Mouse (Mus musculus) midbrain, embryonic 13.5 days (tissue): ENCODE data around the gene Asxl1. TPM values are rescaled to one million over a fixed set of nuclear protein-coding genes. Genes with fewer than 3 reads are reported as not detected.

Experiments
- ATAC-seq: fragments of 200-750 bp; cut with Nextera tagmentation; 2 replicates; pipeline ENCODE4 v1.8.0; 2017; ENCODE audit warnings: mild to moderate bottlenecking, moderate TSS enrichment, moderate library complexity
- H3K27ac ChIP-seq: fragments of 300-500 bp; sonication (generic); 2 replicates; pipeline ENCODE4 v1.5.1; 2015; ENCODE audit warnings: inconsistent platforms, mild to moderate bottlenecking, moderate library complexity
- H3K27me3 ChIP-seq: fragments of 300-500 bp; sonication (generic); 2 replicates; pipeline ENCODE4 v1.6.1; 2015; ENCODE audit warnings: mild to moderate bottlenecking, inconsistent platforms
- H3K36me3 ChIP-seq: fragments of 300-500 bp; sonication (generic); 2 replicates; pipeline ENCODE4 v1.6.1; 2015; ENCODE audit warnings: mild to moderate bottlenecking, inconsistent platforms
- H3K4me1 ChIP-seq: fragments of 300-500 bp; sonication (generic); replicated peaks from 2 replicates; pipeline ENCODE4 v1.6.1; 2015; ENCODE audit warnings: inconsistent platforms
- H3K4me2 ChIP-seq: fragments of 300-500 bp; sonication (generic); replicated peaks from 2 replicates; pipeline ENCODE4 v1.6.1; 2015; ENCODE audit warnings: moderate library complexity, mild to moderate bottlenecking, inconsistent platforms
- H3K4me3 ChIP-seq: fragments of 300-500 bp; sonication (generic); replicated peaks from 2 replicates; pipeline ENCODE4 v1.5.1; 2015; ENCODE audit warnings: mild to moderate bottlenecking, inconsistent platforms
- H3K9ac ChIP-seq: fragments of 300-500 bp; sonication (generic); replicated peaks from 2 replicates; pipeline ENCODE4 v1.6.1; 2015; ENCODE audit warnings: mild to moderate bottlenecking, inconsistent platforms
- H3K9me3 ChIP-seq: fragments of 300-500 bp; sonication (generic); 2 replicates; pipeline ENCODE4 v1.6.1; 2016; ENCODE audit warnings: mild to moderate bottlenecking, inconsistent platforms
- WGBS: fragments of 180-500 bp; shearing (Covaris S2); methylation state at CpG from one replicate; pipeline ENCODE4 v1.1.7; 2015; 5-methylcytosine and 5-hydroxymethylcytosine counted together
- polyA plus RNA-seq: library from polyadenylated mRNA; unstranded; fragments of >200 nt; fragmentation: Nextera tagmentation; extraction: Ambion mirVana; gene quantifications from 2 replicates; pipeline ENCODE4 v1.2.1, GENCODE M21; 2015

Asxl1 gene
- polyA plus RNA-seq, 1 experiment from 2014 or later, result 10.4 TPM

DNA sequence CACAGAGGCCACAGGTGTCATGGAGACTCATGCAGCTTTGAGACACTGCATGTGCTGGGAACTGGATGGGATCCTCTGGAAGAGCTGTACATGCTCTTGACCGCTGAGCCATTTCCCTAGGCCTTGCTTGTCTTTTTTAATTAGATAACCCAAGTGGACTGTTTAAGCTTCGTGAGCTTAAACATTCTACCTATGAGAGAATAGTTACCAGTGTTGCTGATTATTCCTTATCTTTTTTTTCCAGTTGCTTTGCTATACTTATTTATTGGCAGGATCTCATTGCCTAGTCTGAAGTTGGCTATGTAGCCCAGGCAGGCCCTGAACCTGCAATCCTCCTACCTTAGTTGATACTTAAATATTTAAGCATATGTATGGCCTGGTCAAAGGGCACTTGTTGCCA, 44.2 kb downstream of the Asxl1 start:
- 92% methylated on average over 2 of the region's 2 CpGs for WGBS

DNA sequence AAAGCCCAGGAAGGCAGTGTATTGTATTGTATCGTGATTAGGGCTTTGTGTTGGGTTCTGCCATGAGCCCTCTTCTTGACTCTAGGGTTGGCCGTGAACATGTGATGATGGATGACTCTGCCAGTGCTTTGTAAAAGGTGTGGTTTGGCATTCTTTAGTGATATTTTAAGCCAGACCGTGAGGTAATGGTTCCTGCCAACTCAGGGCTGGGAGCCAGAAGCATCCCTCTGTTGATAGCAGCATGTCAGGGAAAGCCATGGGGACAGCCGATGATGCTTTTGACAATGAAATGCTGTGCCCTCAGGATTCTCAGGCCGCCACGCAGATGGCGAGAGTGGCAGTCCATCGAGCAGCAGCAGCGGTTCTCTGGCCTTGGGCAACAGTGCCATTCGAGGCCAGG, 47.4 kb downstream of the Asxl1 start:
- H3K4me2 ChIP-seq, result no peak overlapping the region
- no peaks in the 10 kb centered on the region for H3K27me3 ChIP-seq
- peaks cover 67% of the 10 kb centered on the region for H3K36me3 ChIP-seq
- H3K9ac ChIP-seq, result no peak overlapping the region
- H3K27ac ChIP-seq, result no peak overlapping the region
- WGBS, result 95% methylated on average over 10 of the region's 10 CpGs
- H3K9me3 ChIP-seq, result 0 out of 2 replicates have a peak, but pooled peaks cover 6% of the 10 kb centered on the region
- no peak for ATAC-seq
- no peaks in the 10 kb centered on the region for H3K4me1 ChIP-seq
- H3K4me3 ChIP-seq, result no peak overlapping the region

More for the DNA sequence above, 44.2 kb downstream of the Asxl1 start:
- H3K27me3 ChIP-seq, result no peaks in the 10 kb centered on the region
- H3K4me2 ChIP-seq, result no peak overlapping the region
- no peak overlapping the region for H3K27ac ChIP-seq
- ATAC-seq, result no peak
- H3K9me3 ChIP-seq, result 0 out of 2 replicates have a peak, but pooled peaks cover 5% of the 10 kb centered on the region
- no peak overlapping the region for H3K9ac ChIP-seq
- peaks cover 52% of the 10 kb centered on the region for H3K36me3 ChIP-seq
- H3K4me1 ChIP-seq, result no peaks in the 10 kb centered on the region
- H3K4me3 ChIP-seq, result no peak overlapping the region

DNA sequence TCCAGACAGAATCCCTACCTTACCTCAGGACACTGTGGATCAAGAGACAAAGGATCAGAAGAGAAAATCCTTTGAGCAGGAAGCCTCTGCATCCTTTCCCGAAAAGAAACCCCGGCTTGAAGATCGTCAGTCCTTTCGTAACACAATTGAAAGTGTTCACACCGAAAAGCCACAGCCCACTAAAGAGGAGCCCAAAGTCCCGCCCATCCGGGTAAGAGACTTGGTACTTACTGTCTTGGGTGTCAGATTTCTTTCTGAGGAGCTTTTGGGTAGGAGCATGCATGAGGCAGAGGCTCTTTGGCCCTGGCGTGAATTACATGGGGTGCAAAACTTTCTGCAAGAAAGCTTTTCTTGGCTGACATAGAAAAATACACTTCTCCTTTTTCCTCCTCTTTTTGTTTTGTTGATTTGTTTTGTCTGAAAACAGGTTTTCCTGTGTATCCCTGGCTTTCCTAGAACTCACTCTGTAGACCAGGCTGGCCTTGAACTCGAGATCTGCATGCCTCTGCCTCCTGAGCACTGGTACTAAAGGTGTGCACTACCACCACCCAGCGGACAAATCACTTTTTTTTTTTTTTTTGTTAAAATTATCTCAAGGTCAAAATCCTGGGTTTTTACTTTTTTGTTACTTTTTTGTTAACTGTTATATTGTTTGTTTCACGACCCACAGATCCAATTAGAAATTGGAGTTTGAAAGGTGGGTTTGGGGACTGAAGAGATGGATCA, 52.3 kb downstream of the Asxl1 start:
- H3K9me3 ChIP-seq, result 0 out of 2 replicates have a peak, but pooled peaks cover 6% of the 10 kb centered on the region
- no peaks in the 10 kb centered on the region for H3K27me3 ChIP-seq
- H3K4me2 ChIP-seq, result no peak overlapping the region
- H3K27ac ChIP-seq, result no peak overlapping the region
- no peak overlapping the region for H3K9ac ChIP-seq
- 95% methylated on average over 11 of the region's 11 CpGs for WGBS
- no peak for ATAC-seq
- H3K4me1 ChIP-seq, result no peaks in the 10 kb centered on the region
- H3K36me3 ChIP-seq, result peaks cover 96% of the 10 kb centered on the region
- H3K4me3 ChIP-seq, result no peak overlapping the region

DNA sequence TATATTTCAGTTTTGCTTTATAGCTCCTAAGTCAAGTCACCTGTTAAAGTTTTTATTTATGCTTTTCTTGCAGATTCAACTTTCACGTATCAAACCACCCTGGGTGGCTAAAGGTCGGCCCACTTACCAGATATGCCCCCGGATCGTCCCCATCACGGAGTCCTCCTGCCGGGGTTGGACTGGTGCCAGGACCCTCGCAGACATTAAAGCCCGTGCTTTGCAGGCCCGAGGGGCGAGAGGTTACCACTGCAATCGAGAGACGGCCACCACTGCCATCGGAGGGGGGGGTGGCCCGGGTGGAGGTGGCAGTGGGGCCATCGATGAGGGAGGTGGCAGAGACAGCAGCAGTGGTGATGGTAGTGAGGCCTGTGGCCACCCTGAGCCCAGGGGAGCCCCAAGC, 53.5 kb downstream of the Asxl1 start:
- Histone ChIP-seq H3K4me1 (no peaks in the 10 kb centered on the region), H3K27me3 (no peaks in the 10 kb centered on the region), H3K9ac (no peak overlapping the region), H3K27ac (no peak overlapping the region), H3K9me3 (0 out of 2 replicates have a peak, but pooled peaks cover 3% of the 10 kb centered on the region), H3K4me3 (no peak overlapping the region), H3K36me3 (peaks cover 84% of the 10 kb centered on the region), H3K4me2 (no peak overlapping the region)
- WGBS, result 86% methylated on average over 15 of the region's 15 CpGs
- no peak for ATAC-seq

DNA sequence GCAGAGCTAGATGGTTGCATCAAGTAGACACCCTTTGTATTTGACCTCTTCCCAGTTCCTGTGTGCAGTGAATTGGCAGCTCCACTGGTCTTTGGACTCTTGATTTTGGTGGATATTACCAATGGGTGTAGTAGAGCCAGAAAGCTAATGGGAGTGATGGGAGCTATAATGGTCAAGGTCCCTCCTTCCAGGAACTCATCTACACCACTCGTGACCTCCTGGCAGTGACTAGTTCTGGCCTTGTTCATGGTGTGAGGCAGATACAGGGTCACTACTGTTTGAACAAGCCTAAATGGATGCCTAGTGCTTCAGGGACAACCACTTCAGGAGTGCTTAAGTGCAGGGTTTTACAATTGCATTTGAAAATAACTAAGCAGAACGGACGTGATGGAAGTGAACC, 58.4 kb downstream of the Asxl1 start:
- no peaks in the 10 kb centered on the region for H3K27me3 ChIP-seq
- no peak overlapping the region for H3K27ac ChIP-seq
- ATAC-seq, result no peak
- no peak overlapping the region for H3K4me3 ChIP-seq
- H3K4me2 ChIP-seq, result no peak overlapping the region
- 90% methylated on average over 3 of the region's 3 CpGs for WGBS
- H3K9ac ChIP-seq, result no peak overlapping the region
- no peaks in the 10 kb centered on the region for H3K9me3 ChIP-seq
- peaks cover 70% of the 10 kb centered on the region for H3K36me3 ChIP-seq
- H3K4me1 ChIP-seq, result no peaks in the 10 kb centered on the region

DNA sequence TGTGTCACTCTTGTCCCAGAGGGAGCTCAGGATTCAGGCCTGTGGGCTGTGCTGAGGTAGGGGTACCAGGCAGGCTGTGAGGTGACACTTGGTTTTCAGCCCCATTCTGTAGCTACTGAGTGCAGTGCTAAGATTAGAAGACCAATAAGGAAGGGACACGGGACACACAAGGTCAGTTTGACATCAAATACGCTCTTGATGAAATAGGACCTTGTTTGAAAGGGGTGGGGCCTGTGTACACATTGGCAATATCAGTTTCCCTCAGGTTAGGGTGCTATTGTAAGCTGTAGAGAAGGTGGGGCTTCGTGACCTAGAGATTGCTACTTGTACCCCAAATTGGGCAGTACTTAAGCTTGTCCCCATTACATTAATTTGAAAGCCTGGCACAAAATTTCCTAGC, 59.3 kb downstream of the Asxl1 start:
- Histone ChIP-seq H3K9me3 (no peaks in the 10 kb centered on the region), H3K4me1 (no peaks in the 10 kb centered on the region), H3K27me3 (no peaks in the 10 kb centered on the region), H3K4me3 (no peak overlapping the region), H3K4me2 (no peak overlapping the region), H3K9ac (no peak overlapping the region), H3K27ac (no peak overlapping the region), H3K36me3 (peaks cover 70% of the 10 kb centered on the region)
- WGBS, result 95% methylated on average over 3 of the region's 3 CpGs
- no peak for ATAC-seq

DNA sequence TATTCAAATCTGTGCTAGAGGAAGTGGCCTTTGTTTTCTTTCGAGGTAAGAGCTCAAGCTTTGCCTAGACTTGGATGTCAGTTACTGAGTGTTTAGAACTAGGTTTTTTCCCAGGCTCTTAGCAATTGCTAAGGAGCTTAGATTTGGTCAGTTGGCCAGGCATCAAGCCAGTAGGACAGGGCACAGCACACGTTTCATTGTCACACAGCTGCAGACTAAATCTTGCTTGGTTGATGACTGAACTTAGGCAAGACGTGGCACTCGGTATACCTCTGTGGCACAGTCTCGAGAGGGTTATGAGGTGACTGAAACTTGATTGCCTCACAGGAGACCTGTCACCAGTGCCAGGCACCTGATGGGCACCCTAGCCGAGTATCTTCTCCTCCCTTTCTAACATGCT, 61.3 kb downstream of the Asxl1 start:
- Histone ChIP-seq H3K9me3 (no peaks in the 10 kb centered on the region), H3K4me2 (no peak overlapping the region), H3K9ac (no peak overlapping the region), H3K4me3 (no peak overlapping the region), H3K4me1 (no peaks in the 10 kb centered on the region), H3K27me3 (no peaks in the 10 kb centered on the region), H3K27ac (0 out of 2 replicates have a peak overlapping the region, but pooled peaks have one; percentile 19), H3K36me3 (peaks cover 70% of the 10 kb centered on the region)
- WGBS, result 79% methylated on average over 6 of the region's 6 CpGs
- no peak for ATAC-seq

DNA sequence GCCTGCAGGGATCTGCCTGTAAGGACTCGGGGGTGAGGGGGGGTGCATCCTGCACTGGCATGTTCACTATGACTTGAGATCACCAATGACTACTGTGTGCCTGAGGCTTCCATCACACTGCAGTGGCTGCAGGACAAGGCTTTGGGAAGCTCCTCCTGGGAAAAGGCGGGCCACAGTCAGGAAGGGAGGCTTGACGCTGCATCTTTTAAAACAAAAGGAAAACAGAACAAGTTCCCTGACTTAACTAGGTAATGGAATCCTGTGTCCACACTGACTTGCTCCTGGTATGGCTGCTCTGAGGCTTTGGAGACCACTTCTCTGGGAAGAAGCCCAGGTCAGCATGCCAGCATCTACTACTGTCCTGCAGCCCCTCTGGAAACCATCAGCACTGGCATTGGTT, 63.3 kb downstream of the Asxl1 start:
- no peak overlapping the region for H3K27ac ChIP-seq

DNA sequence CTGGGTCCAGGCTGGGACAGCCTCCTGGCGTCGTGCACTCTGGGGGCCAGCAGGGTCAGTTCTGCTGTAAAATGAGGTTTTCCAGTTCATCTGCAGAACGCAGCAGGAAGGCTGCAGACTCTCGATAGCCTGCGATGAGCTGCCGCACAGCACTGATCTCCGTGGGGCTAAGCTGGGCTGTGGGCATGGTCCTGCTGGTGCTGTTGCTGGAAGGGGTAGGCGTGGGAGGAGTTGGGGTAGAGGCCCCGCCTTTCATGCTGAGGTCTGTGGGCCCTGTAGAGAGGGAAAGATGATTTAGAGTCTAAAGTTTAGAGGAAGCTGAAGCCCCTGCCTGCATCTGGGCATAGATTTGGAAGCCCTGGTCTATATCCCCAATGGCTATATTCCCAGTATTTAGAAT, 65.9 kb downstream of the Asxl1 start:
- Histone ChIP-seq H3K9me3 (no peaks in the 10 kb centered on the region), H3K27me3 (no peaks in the 10 kb centered on the region), H3K4me1 (no peaks in the 10 kb centered on the region), H3K27ac (no peak overlapping the region), H3K4me2 (no peak overlapping the region), H3K4me3 (no peak overlapping the region), H3K36me3 (peaks cover 96% of the 10 kb centered on the region), H3K9ac (no peak overlapping the region)
- 75% methylated on average over 9 of the region's 9 CpGs for WGBS
- ATAC-seq, result no peak

More for the DNA sequence above, 63.3 kb downstream of the Asxl1 start:
- H3K27me3 ChIP-seq, result no peaks in the 10 kb centered on the region
- WGBS, result 86% methylated on average over 3 of the region's 3 CpGs
- ATAC-seq, result no peak
- no peaks in the 10 kb centered on the region for H3K9me3 ChIP-seq
- H3K9ac ChIP-seq, result no peak overlapping the region
- peaks cover 84% of the 10 kb centered on the region for H3K36me3 ChIP-seq
- no peak overlapping the region for H3K4me3 ChIP-seq
- H3K4me2 ChIP-seq, result no peak overlapping the region
- H3K4me1 ChIP-seq, result no peaks in the 10 kb centered on the region

DNA sequence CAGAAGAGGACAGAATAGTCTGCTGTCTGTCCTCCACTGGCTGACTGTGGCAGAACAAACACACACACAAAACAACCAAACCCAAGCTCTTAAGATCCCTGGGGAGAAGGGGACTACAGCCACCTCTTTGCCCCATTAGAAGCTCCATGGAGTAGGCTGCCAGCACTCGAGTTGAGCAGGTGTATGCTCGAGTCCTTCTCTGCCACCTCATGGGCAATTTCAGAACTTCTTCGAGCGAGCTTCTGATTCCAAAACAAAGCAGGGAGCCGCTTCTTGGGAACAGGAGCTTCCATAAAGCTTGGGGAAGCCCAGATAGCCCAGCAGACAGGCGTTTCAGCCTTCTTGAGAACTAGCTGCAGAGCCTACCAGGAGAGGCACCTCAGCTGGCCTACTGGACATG, 66.9 kb downstream of the Asxl1 start:
- H3K9me3 ChIP-seq, result no peaks in the 10 kb centered on the region
- H3K4me1 ChIP-seq, result no peaks in the 10 kb centered on the region
- H3K27ac ChIP-seq, result no peak overlapping the region
- no peak overlapping the region for H3K4me3 ChIP-seq
- peaks cover 98% of the 10 kb centered on the region for H3K36me3 ChIP-seq
- WGBS, result 61% methylated on average over 6 of the region's 6 CpGs
- H3K4me2 ChIP-seq, result no peak overlapping the region
- no peak overlapping the region for H3K9ac ChIP-seq
- H3K27me3 ChIP-seq, result no peaks in the 10 kb centered on the region
- no peak for ATAC-seq

DNA sequence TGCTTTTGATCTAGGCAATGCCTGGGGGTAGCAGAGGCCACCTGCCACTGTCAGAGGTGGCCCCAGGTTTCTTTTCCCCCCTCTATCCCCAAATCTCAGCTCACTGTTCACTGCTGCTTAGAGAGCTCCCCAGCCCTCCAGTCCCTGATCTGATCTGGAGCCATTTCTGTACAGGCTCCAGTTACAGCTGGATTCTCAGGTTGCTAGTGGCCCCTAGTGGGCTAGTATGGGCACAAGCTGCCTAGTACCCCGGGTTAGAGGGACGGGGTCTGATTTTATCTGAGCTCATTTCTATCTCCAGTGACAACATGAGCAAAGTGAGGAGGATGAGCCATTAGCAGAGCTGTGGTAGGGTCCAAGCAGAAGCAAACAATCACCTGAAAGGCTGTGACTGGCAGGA, 69.0 kb downstream of the Asxl1 start:
- Histone ChIP-seq H3K36me3 (peaks cover 100% of the 10 kb centered on the region), H3K9ac (no peak overlapping the region), H3K4me3 (no peak overlapping the region), H3K27ac (peak overlapping the region; percentile 26; the same call in 1 of the 2 replicates), H3K4me2 (no peak overlapping the region), H3K4me1 (no peaks in the 10 kb centered on the region), H3K27me3 (no peaks in the 10 kb centered on the region), H3K9me3 (no peaks in the 10 kb centered on the region)
- WGBS, result 38% methylated on average over 2 of the region's 2 CpGs
- peak; percentile 41; the same call in 1 of the 2 replicates for ATAC-seq

DNA sequence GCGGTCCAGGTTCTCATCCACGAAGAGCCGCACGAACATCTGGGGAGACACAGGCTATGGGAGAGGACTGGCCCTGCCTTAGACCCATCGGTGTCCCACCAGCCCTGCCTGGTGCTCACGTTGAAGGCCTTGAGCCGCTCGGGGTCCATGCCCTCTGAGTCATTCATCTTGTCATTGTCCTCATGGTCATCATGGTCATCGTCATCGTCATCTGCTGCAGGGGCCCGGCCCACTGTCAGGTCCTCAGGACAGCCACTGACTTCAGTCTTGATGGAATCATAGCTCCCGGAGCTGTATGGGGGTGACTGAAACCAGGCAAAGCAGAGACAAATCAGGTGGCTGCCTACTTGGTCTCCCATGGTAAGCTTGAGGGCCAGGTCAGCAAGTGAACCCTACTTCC, 72.2 kb downstream of the Asxl1 start:
- Histone ChIP-seq H3K9me3 (no peaks in the 10 kb centered on the region), H3K4me3 (no peak overlapping the region), H3K27ac (no peak overlapping the region), H3K27me3 (no peaks in the 10 kb centered on the region), H3K36me3 (peaks cover 83% of the 10 kb centered on the region), H3K4me1 (peaks cover 11% of the 10 kb centered on the region), H3K9ac (no peak overlapping the region), H3K4me2 (no peak overlapping the region)
- whole genome bisulfite sequencing, result 96% methylated on average over 12 of the region's 12 CpGs
- ATAC-seq, result no peak

DNA sequence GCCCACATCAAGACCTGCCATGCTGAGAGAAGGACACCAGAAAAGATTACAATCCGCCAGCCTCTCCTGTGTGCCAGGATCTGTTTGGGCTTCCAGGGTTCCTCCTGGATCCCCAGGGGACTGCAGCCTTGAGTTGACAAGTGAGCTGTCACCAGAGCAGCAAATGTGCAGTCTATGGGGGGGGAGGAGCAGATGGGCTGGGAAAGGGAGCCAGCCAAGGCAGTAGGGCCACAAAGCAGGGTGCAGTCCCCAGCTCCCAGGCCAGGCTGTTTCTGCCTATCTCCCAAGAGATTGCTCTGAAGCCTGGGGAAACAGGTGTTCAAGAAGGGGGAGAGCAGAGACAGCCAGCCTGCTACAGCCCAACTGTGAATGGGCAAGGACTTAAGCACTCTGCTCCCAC, 72.8 kb downstream of the Asxl1 start:
- no peaks in the 10 kb centered on the region for H3K9me3 ChIP-seq
- H3K36me3 ChIP-seq, result peaks cover 82% of the 10 kb centered on the region
- no peak overlapping the region for H3K4me2 ChIP-seq
- no peak overlapping the region for H3K4me3 ChIP-seq
- no peaks in the 10 kb centered on the region for H3K27me3 ChIP-seq
- H3K4me1 ChIP-seq, result peaks cover 16% of the 10 kb centered on the region
- no peak overlapping the region for H3K9ac ChIP-seq
- 91% methylated on average over 1 of the region's 1 CpGs for WGBS
- no peak for ATAC-seq
- H3K27ac ChIP-seq, result no peak overlapping the region
